Mouse (Mus musculus): ENCODE data around the gene Prep. TPM values are rescaled to one million over a fixed set of nuclear protein-coding genes. Genes with fewer than 3 reads are reported as not detected.

Prep gene
- polyA plus RNA-seq, 1 experiment: 7.1 TPM

GRCm38 (mm10) chr10:45106541-45106940, 39.5 kb downstream of the Prep start:
- H3K4me3 ChIP-seq (ENCODE audit: insufficient read depth, low read length): no peak overlapping the region
- no peaks in the 10 kb centered on the region for H3K4me1 ChIP-seq (ENCODE audit: control insufficient read depth, insufficient read depth, low read length)
- TF ChIP-seq POLR2A (IDR thresholded peaks at IDR 0.05; ENCODE audit: extremely low read depth, insufficient read depth, low read length): no peak
- TF ChIP-seq CTCF (IDR thresholded peaks at IDR 0.05; ENCODE audit: extremely low read depth, insufficient read depth, low read length): no peak
- H3K27ac ChIP-seq (ENCODE audit: insufficient read depth, low read length): no peak overlapping the region

DNA sequence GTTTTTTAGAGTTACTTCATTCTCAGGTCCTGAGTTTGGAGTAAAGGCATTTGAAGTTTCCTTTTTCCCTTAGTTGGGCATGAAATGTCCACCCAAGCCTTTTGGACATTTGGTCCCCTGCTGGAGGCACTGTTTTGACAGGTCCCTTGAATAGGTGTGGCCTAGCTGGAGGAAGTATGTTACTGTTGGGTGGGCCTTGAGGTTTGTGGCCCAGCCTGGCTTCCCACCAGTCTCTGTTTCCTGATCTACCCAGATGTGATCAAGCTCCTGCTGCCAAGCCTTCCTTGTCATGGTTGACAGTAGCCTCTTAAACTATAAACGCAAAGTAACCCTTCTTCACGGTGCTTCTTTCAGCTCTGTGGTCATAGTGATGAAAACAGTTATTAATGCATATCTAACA, 40.3 kb downstream of the Prep start:
- H3K4me1 ChIP-seq (ENCODE audit: control insufficient read depth, insufficient read depth, low read length): no peaks in the 10 kb centered on the region
- H3K27ac ChIP-seq (ENCODE audit: insufficient read depth, low read length): no peak overlapping the region
- H3K4me3 ChIP-seq (ENCODE audit: insufficient read depth, low read length): no peak overlapping the region
- TF ChIP-seq CTCF (IDR thresholded peaks at IDR 0.05; ENCODE audit: extremely low read depth, insufficient read depth, low read length): no peak
- TF ChIP-seq POLR2A (IDR thresholded peaks at IDR 0.05; ENCODE audit: extremely low read depth, insufficient read depth, low read length): no peak

GRCm38 (mm10) chr10:45109041-45109440, 42.0 kb downstream of the Prep start:
- TF ChIP-seq POLR2A (IDR thresholded peaks at IDR 0.05; ENCODE audit: extremely low read depth, insufficient read depth, low read length) (no peak), CTCF (IDR thresholded peaks at IDR 0.05; ENCODE audit: extremely low read depth, insufficient read depth, low read length) (no peak)
- no peak overlapping the region for H3K4me3 ChIP-seq (ENCODE audit: insufficient read depth, low read length)

GRCm38 (mm10) chr10:45109974-45110373, 43.0 kb downstream of the Prep start:
- no peak overlapping the region for H3K4me3 ChIP-seq (ENCODE audit: insufficient read depth, low read length)
- no peaks in the 10 kb centered on the region for H3K4me1 ChIP-seq (ENCODE audit: control insufficient read depth, insufficient read depth, low read length)
- TF ChIP-seq CTCF (IDR thresholded peaks at IDR 0.05; ENCODE audit: extremely low read depth, insufficient read depth, low read length) (no peak), POLR2A (IDR thresholded peaks at IDR 0.05; ENCODE audit: extremely low read depth, insufficient read depth, low read length) (no peak)
- no peak overlapping the region for H3K27ac ChIP-seq (ENCODE audit: insufficient read depth, low read length)

More at GRCm38 (mm10) chr10:45109041-45109440, 42.0 kb downstream of the Prep start:
- Histone ChIP-seq H3K27ac (ENCODE audit: insufficient read depth, low read length) (no peak overlapping the region), H3K4me1 (ENCODE audit: control insufficient read depth, insufficient read depth, low read length) (no peaks in the 10 kb centered on the region)

DNA sequence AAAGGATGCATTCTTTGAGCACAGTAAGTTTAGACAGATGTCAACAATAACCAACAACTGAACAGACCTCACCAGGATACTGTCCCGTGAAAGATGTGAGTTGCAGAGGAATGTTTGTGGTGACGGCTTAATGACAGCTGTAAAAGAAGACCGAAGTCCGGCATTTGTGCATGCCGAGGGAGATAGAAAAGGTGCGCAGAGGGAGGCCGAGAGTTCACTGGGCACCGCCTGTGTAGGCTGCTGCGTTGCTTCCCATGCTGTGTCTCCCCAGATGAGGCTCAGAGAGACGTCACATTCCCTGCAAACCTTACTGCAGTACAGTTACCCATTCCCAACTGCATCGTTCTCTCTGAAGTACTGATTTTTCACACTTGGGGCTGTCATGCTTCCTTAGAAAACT, 45.9 kb downstream of the Prep start:
- no peak overlapping the region for H3K4me3 ChIP-seq (ENCODE audit: insufficient read depth, low read length)
- no peaks in the 10 kb centered on the region for H3K4me1 ChIP-seq (ENCODE audit: control insufficient read depth, insufficient read depth, low read length)
- no peak overlapping the region for H3K27ac ChIP-seq (ENCODE audit: insufficient read depth, low read length)
- no peak for TF ChIP-seq CTCF (IDR thresholded peaks at IDR 0.05; ENCODE audit: extremely low read depth, insufficient read depth, low read length)
- no peak for TF ChIP-seq POLR2A (IDR thresholded peaks at IDR 0.05; ENCODE audit: extremely low read depth, insufficient read depth, low read length)

- no peak overlapping the region for H3K4me3 ChIP-seq (ENCODE audit: insufficient read depth, low read length)
- H3K4me1 ChIP-seq (ENCODE audit: control insufficient read depth, insufficient read depth, low read length): no peaks in the 10 kb centered on the region
- no peak overlapping the region for H3K27ac ChIP-seq (ENCODE audit: insufficient read depth, low read length)
- TF ChIP-seq CTCF (IDR thresholded peaks at IDR 0.05; ENCODE audit: extremely low read depth, insufficient read depth, low read length) (peak; percentile 64), POLR2A (IDR thresholded peaks at IDR 0.05; ENCODE audit: extremely low read depth, insufficient read depth, low read length) (no peak)
These were observed 47.5 kb downstream of the Prep start for GRCm38 (mm10) chr10:45114462-45114861.

- Histone ChIP-seq H3K4me3 (ENCODE audit: insufficient read depth, low read length) (no peak overlapping the region), H3K27ac (ENCODE audit: insufficient read depth, low read length) (no peak overlapping the region), H3K4me1 (ENCODE audit: control insufficient read depth, insufficient read depth, low read length) (no peaks in the 10 kb centered on the region)
- no peak for TF ChIP-seq POLR2A (IDR thresholded peaks at IDR 0.05; ENCODE audit: extremely low read depth, insufficient read depth, low read length)
- TF ChIP-seq CTCF (IDR thresholded peaks at IDR 0.05; ENCODE audit: extremely low read depth, insufficient read depth, low read length): no peak
These were observed 49.8 kb downstream of the Prep start for GRCm38 (mm10) chr10:45116832-45117231.

- Histone ChIP-seq H3K27ac (ENCODE audit: insufficient read depth, low read length) (no peak overlapping the region), H3K4me3 (ENCODE audit: insufficient read depth, low read length) (no peak overlapping the region), H3K4me1 (ENCODE audit: control insufficient read depth, insufficient read depth, low read length) (no peaks in the 10 kb centered on the region)
- TF ChIP-seq CTCF (IDR thresholded peaks at IDR 0.05; ENCODE audit: extremely low read depth, insufficient read depth, low read length) (no peak), POLR2A (IDR thresholded peaks at IDR 0.05; ENCODE audit: extremely low read depth, insufficient read depth, low read length) (no peak)
These were observed 51.4 kb downstream of the Prep start for GRCm38 (mm10) chr10:45118389-45118788.

GRCm38 (mm10) chr10:45121637-45122036, 54.6 kb downstream of the Prep start:
- Histone ChIP-seq H3K4me1 (ENCODE audit: control insufficient read depth, insufficient read depth, low read length) (no peaks in the 10 kb centered on the region), H3K4me3 (ENCODE audit: insufficient read depth, low read length) (no peak overlapping the region), H3K27ac (ENCODE audit: insufficient read depth, low read length) (no peak overlapping the region)
- TF ChIP-seq CTCF (IDR thresholded peaks at IDR 0.05; ENCODE audit: extremely low read depth, insufficient read depth, low read length): no peak
- TF ChIP-seq POLR2A (IDR thresholded peaks at IDR 0.05; ENCODE audit: extremely low read depth, insufficient read depth, low read length): no peak

GRCm38 (mm10) chr10:45122476-45122875, 55.5 kb downstream of the Prep start:
- no peak for TF ChIP-seq CTCF (IDR thresholded peaks at IDR 0.05; ENCODE audit: extremely low read depth, insufficient read depth, low read length)
- TF ChIP-seq POLR2A (IDR thresholded peaks at IDR 0.05; ENCODE audit: extremely low read depth, insufficient read depth, low read length): no peak
- no peaks in the 10 kb centered on the region for H3K4me1 ChIP-seq (ENCODE audit: control insufficient read depth, insufficient read depth, low read length)
- H3K27ac ChIP-seq (ENCODE audit: insufficient read depth, low read length): no peak overlapping the region
- H3K4me3 ChIP-seq (ENCODE audit: insufficient read depth, low read length): no peak overlapping the region
